Mouse (Mus musculus): ENCODE measurements around the gene Dlgap1. TPM values are rescaled to one million over a fixed set of nuclear protein-coding genes. Genes with fewer than 3 reads are reported as not detected.

Dlgap1 gene
- polyA plus RNA-seq, 1 experiment from 2014 or later, result 3.8 TPM

- H3K9me3 ChIP-seq (ENCODE audit: control insufficient read depth, low read length), result no peaks in the 10 kb centered on the region
- H3K27ac ChIP-seq (ENCODE audit: low read depth, low read length), result no peak overlapping the region
- ATAC-seq (ENCODE audit: low FRiP score, low TSS enrichment), result no peak
- no peaks in the 10 kb centered on the region for H3K4me1 ChIP-seq (ENCODE audit: control insufficient read depth, insufficient read depth, low read length)
- no peak overlapping the region for H3K4me3 ChIP-seq (ENCODE audit: low read length)
- WGBS, result 87% methylated on average over 7 of the region's 7 CpGs
- H3K36me3 ChIP-seq (ENCODE audit: control insufficient read depth, insufficient read depth, low read length), result no peaks in the 10 kb centered on the region
- no peak overlapping the region for H3K4me2 ChIP-seq (replicated peaks; ENCODE audit: low read depth, low read length)
- no peaks in the 10 kb centered on the region for H3K27me3 ChIP-seq (ENCODE audit: control insufficient read depth, insufficient read depth, low read length)
- H3K9ac ChIP-seq (ENCODE audit: low read depth, low read length), result no peak overlapping the region
Measured at GRCm38 (mm10) chr17:70472162-70472561, 503.3 kb downstream of the Dlgap1 start.

GRCm38 (mm10) chr17:70473871-70474270 lies 505.0 kb downstream of the Dlgap1 start:
- no peak for ATAC-seq (ENCODE audit: low FRiP score, low TSS enrichment)
- 83% methylated on average over 4 of the region's 4 CpGs for WGBS
- Histone ChIP-seq H3K4me1 (ENCODE audit: control insufficient read depth, insufficient read depth, low read length) (no peaks in the 10 kb centered on the region), H3K9ac (ENCODE audit: low read depth, low read length) (no peak overlapping the region), H3K27ac (ENCODE audit: low read depth, low read length) (no peak overlapping the region), H3K4me3 (ENCODE audit: low read length) (no peak overlapping the region), H3K4me2 (replicated peaks; ENCODE audit: low read depth, low read length) (no peak overlapping the region), H3K27me3 (ENCODE audit: control insufficient read depth, insufficient read depth, low read length) (no peaks in the 10 kb centered on the region), H3K9me3 (ENCODE audit: control insufficient read depth, low read length) (no peaks in the 10 kb centered on the region), H3K36me3 (ENCODE audit: control insufficient read depth, insufficient read depth, low read length) (no peaks in the 10 kb centered on the region)

GRCm38 (mm10) chr17:70483716-70484115 lies 514.8 kb downstream of the Dlgap1 start:
- no peak overlapping the region for H3K4me3 ChIP-seq (ENCODE audit: low read length)
- no peak overlapping the region for H3K27ac ChIP-seq (ENCODE audit: low read depth, low read length)
- no peak for ATAC-seq (ENCODE audit: low FRiP score, low TSS enrichment)
- H3K9ac ChIP-seq (ENCODE audit: low read depth, low read length), result no peak overlapping the region
- WGBS, result 79% methylated on average over 4 of the region's 4 CpGs
- H3K36me3 ChIP-seq (ENCODE audit: control insufficient read depth, insufficient read depth, low read length), result no peaks in the 10 kb centered on the region
- H3K9me3 ChIP-seq (ENCODE audit: control insufficient read depth, low read length), result no peaks in the 10 kb centered on the region
- H3K27me3 ChIP-seq (ENCODE audit: control insufficient read depth, insufficient read depth, low read length), result no peaks in the 10 kb centered on the region
- H3K4me1 ChIP-seq (ENCODE audit: control insufficient read depth, insufficient read depth, low read length), result no peaks in the 10 kb centered on the region
- H3K4me2 ChIP-seq (replicated peaks; ENCODE audit: low read depth, low read length), result no peak overlapping the region

GRCm38 (mm10) chr17:70485668-70486067 lies 516.8 kb downstream of the Dlgap1 start:
- 90% methylated on average over 4 of the region's 4 CpGs for WGBS
- H3K27ac ChIP-seq (ENCODE audit: low read depth, low read length), result no peak overlapping the region
- ATAC-seq (ENCODE audit: low FRiP score, low TSS enrichment), result no peak
- no peaks in the 10 kb centered on the region for H3K9me3 ChIP-seq (ENCODE audit: control insufficient read depth, low read length)
- H3K4me2 ChIP-seq (replicated peaks; ENCODE audit: low read depth, low read length), result no peak overlapping the region
- H3K27me3 ChIP-seq (ENCODE audit: control insufficient read depth, insufficient read depth, low read length), result no peaks in the 10 kb centered on the region
- H3K4me1 ChIP-seq (ENCODE audit: control insufficient read depth, insufficient read depth, low read length), result no peaks in the 10 kb centered on the region
- no peak overlapping the region for H3K4me3 ChIP-seq (ENCODE audit: low read length)
- no peak overlapping the region for H3K9ac ChIP-seq (ENCODE audit: low read depth, low read length)
- H3K36me3 ChIP-seq (ENCODE audit: control insufficient read depth, insufficient read depth, low read length), result no peaks in the 10 kb centered on the region

- H3K27me3 ChIP-seq (ENCODE audit: control insufficient read depth, insufficient read depth, low read length), result no peaks in the 10 kb centered on the region
- no peaks in the 10 kb centered on the region for H3K4me1 ChIP-seq (ENCODE audit: control insufficient read depth, insufficient read depth, low read length)
- ATAC-seq (ENCODE audit: low FRiP score, low TSS enrichment), result no peak
- H3K27ac ChIP-seq (ENCODE audit: low read depth, low read length), result no peak overlapping the region
- no peak overlapping the region for H3K4me3 ChIP-seq (ENCODE audit: low read length)
- no peaks in the 10 kb centered on the region for H3K36me3 ChIP-seq (ENCODE audit: control insufficient read depth, insufficient read depth, low read length)
- 81% methylated on average over 7 of the region's 7 CpGs for WGBS
- H3K9ac ChIP-seq (ENCODE audit: low read depth, low read length), result no peak overlapping the region
- H3K4me2 ChIP-seq (replicated peaks; ENCODE audit: low read depth, low read length), result no peak overlapping the region
- H3K9me3 ChIP-seq (ENCODE audit: control insufficient read depth, low read length), result no peaks in the 10 kb centered on the region
Measured at GRCm38 (mm10) chr17:70486259-70486658, 517.4 kb downstream of the Dlgap1 start.

- Histone ChIP-seq H3K27ac (ENCODE audit: low read depth, low read length) (no peak overlapping the region), H3K9me3 (ENCODE audit: control insufficient read depth, low read length) (no peaks in the 10 kb centered on the region), H3K4me2 (replicated peaks; ENCODE audit: low read depth, low read length) (no peak overlapping the region), H3K27me3 (ENCODE audit: control insufficient read depth, insufficient read depth, low read length) (no peaks in the 10 kb centered on the region), H3K9ac (ENCODE audit: low read depth, low read length) (no peak overlapping the region), H3K4me1 (ENCODE audit: control insufficient read depth, insufficient read depth, low read length) (no peaks in the 10 kb centered on the region), H3K4me3 (ENCODE audit: low read length) (no peak overlapping the region), H3K36me3 (ENCODE audit: control insufficient read depth, insufficient read depth, low read length) (no peaks in the 10 kb centered on the region)
- 81% methylated on average over 10 of the region's 10 CpGs for WGBS
- ATAC-seq (ENCODE audit: low FRiP score, low TSS enrichment), result no peak
Measured at GRCm38 (mm10) chr17:70486831-70487230, 518.0 kb downstream of the Dlgap1 start.

- H3K4me2 ChIP-seq (replicated peaks; ENCODE audit: low read depth, low read length), result no peak overlapping the region
- no peaks in the 10 kb centered on the region for H3K36me3 ChIP-seq (ENCODE audit: control insufficient read depth, insufficient read depth, low read length)
- 61% methylated on average over 7 of the region's 7 CpGs for WGBS
- no peaks in the 10 kb centered on the region for H3K9me3 ChIP-seq (ENCODE audit: control insufficient read depth, low read length)
- H3K27me3 ChIP-seq (ENCODE audit: control insufficient read depth, insufficient read depth, low read length), result no peaks in the 10 kb centered on the region
- no peak for ATAC-seq (ENCODE audit: low FRiP score, low TSS enrichment)
- no peaks in the 10 kb centered on the region for H3K4me1 ChIP-seq (ENCODE audit: control insufficient read depth, insufficient read depth, low read length)
- no peak overlapping the region for H3K4me3 ChIP-seq (ENCODE audit: low read length)
- no peak overlapping the region for H3K9ac ChIP-seq (ENCODE audit: low read depth, low read length)
- H3K27ac ChIP-seq (ENCODE audit: low read depth, low read length), result no peak overlapping the region
Measured at GRCm38 (mm10) chr17:70488784-70489265, 520.0 kb downstream of the Dlgap1 start.

- no peak overlapping the region for H3K4me2 ChIP-seq (replicated peaks; ENCODE audit: low read depth, low read length)
- no peak overlapping the region for H3K27ac ChIP-seq (ENCODE audit: low read depth, low read length)
- no peak overlapping the region for H3K4me3 ChIP-seq (ENCODE audit: low read length)
- 83% methylated on average over 4 of the region's 4 CpGs for WGBS
- H3K9me3 ChIP-seq (ENCODE audit: control insufficient read depth, low read length), result no peaks in the 10 kb centered on the region
- H3K9ac ChIP-seq (ENCODE audit: low read depth, low read length), result no peak overlapping the region
- ATAC-seq (ENCODE audit: low FRiP score, low TSS enrichment), result no peak
- no peaks in the 10 kb centered on the region for H3K36me3 ChIP-seq (ENCODE audit: control insufficient read depth, insufficient read depth, low read length)
- no peaks in the 10 kb centered on the region for H3K27me3 ChIP-seq (ENCODE audit: control insufficient read depth, insufficient read depth, low read length)
- H3K4me1 ChIP-seq (ENCODE audit: control insufficient read depth, insufficient read depth, low read length), result no peaks in the 10 kb centered on the region
Measured at GRCm38 (mm10) chr17:70491575-70491974, 522.7 kb downstream of the Dlgap1 start.

- no peak for ATAC-seq (ENCODE audit: low FRiP score, low TSS enrichment)
- WGBS, result 85% methylated on average over 4 of the region's 4 CpGs
Measured at GRCm38 (mm10) chr17:70494338-70494737, 525.5 kb downstream of the Dlgap1 start.

More at GRCm38 (mm10) chr17:70494338-70494737, 525.5 kb downstream of the Dlgap1 start:
- Histone ChIP-seq H3K4me1 (ENCODE audit: control insufficient read depth, insufficient read depth, low read length) (no peaks in the 10 kb centered on the region), H3K27me3 (ENCODE audit: control insufficient read depth, insufficient read depth, low read length) (no peaks in the 10 kb centered on the region), H3K9ac (ENCODE audit: low read depth, low read length) (no peak overlapping the region), H3K9me3 (ENCODE audit: control insufficient read depth, low read length) (no peaks in the 10 kb centered on the region), H3K4me2 (replicated peaks; ENCODE audit: low read depth, low read length) (no peak overlapping the region), H3K4me3 (ENCODE audit: low read length) (no peak overlapping the region), H3K36me3 (ENCODE audit: control insufficient read depth, insufficient read depth, low read length) (no peaks in the 10 kb centered on the region), H3K27ac (ENCODE audit: low read depth, low read length) (no peak overlapping the region)

Data from kidney, embryonic 14.5 days (tissue).